Comparison of ENCODE assay signal across 10 mouse cellular contexts in genomic region chr16:77236509-77237271, GRCm38 (mm10).
DNase-seq lines count a peak whose midpoint lies in the region; ATAC-seq lines count a peak whose summit lies in the region.
"Had no signal": no experiment of that assay in that cellular context is flagged by ENCODE, and none has a peak within 500 bp of the region (broad histone marks: within the 10 kb centered on the region; RNA-seq: fewer than 3 reads in every experiment).

No protein-coding gene starts in this region.

- no peaks in the 10 kb centered on the region for H3K36me3 ChIP-seq in forebrain, embryonic 12.5 days (replicated peaks)
- no peaks in the 10 kb centered on the region for H3K36me3 ChIP-seq in hindbrain, embryonic 11.5 days (ENCODE audit: control insufficient read depth, insufficient read depth, low read length)
- H3K36me3 ChIP-seq: G1E; liver, embryonic 13.5 days had no signal

- peak overlapping the region; percentile 50 for H3K4me2 ChIP-seq in forebrain, embryonic 12.5 days
- peak overlapping the region; percentile 33 for H3K4me2 ChIP-seq in hindbrain, embryonic 11.5 days (replicated peaks; ENCODE audit: low read depth, low read length)
- H3K4me2 ChIP-seq: liver, embryonic 13.5 days had no signal

- peak overlapping the region; percentile 17 for H3K4me3 ChIP-seq in forebrain, embryonic 12.5 days (replicated peaks)
- H3K4me3 ChIP-seq in hindbrain, embryonic 11.5 days (ENCODE audit: low read depth, low read length): 0 out of 2 replicates have a peak overlapping the region, but pooled peaks have one; percentile 6
- H3K4me3 ChIP-seq: liver, embryonic 13.5 days had no signal

- H3K9ac ChIP-seq in forebrain, embryonic 12.5 days: peak overlapping the region; percentile 29; the same call in 1 of the 2 replicates
- peak overlapping the region; percentile 40; the same call in 1 of the 2 replicates for H3K9ac ChIP-seq in hindbrain, embryonic 11.5 days (ENCODE audit: low read depth, low read length)
- H3K9ac ChIP-seq: liver, embryonic 13.5 days had no signal

- H3K27me3 ChIP-seq in forebrain, embryonic 12.5 days: no peaks in the 10 kb centered on the region
- H3K27me3 ChIP-seq in hindbrain, embryonic 11.5 days (ENCODE audit: control insufficient read depth, insufficient read depth, low read length): no peaks in the 10 kb centered on the region
- H3K27me3 ChIP-seq: liver, embryonic 13.5 days had no signal

- peak overlapping the region; percentile 92 for H3K27ac ChIP-seq in forebrain, embryonic 12.5 days
- peak overlapping the region; percentile 82 for H3K27ac ChIP-seq in hindbrain, embryonic 11.5 days (ENCODE audit: low read depth, low read length)
- H3K27ac ChIP-seq: liver, embryonic 13.5 days had no signal

- 4% methylated on average over 13 of the region's 13 CpGs for WGBS in forebrain, embryonic 12.5 days
- 30% methylated on average over 13 of the region's 13 CpGs for WGBS in hindbrain, embryonic 11.5 days

- peak; percentile 92 for ATAC-seq in forebrain, embryonic 12.5 days (ENCODE audit: low FRiP score)
- peak; percentile 90 for ATAC-seq in hindbrain, embryonic 11.5 days (ENCODE audit: low FRiP score)
- ATAC-seq in megakaryocyte-erythroid progenitor cell, adult 5-6 weeks (replicated peaks; ENCODE audit: low FRiP score, low TSS enrichment, poor library complexity, severe bottlenecking): 0 out of 2 replicates have a peak, but pooled peaks have one; percentile 55

- DNase-seq in urinary bladder, postnatal 14 days (ENCODE audit: low spot score): peak; percentile 21
- DNase-seq in urinary bladder, adult 18-20 months (ENCODE audit: low spot score in 2 of 2): no peak
- DNase-seq in hindbrain, embryonic 11.5 days (ENCODE audit: low spot score): peak; percentile 77
- peak; percentile 84 to 94 for DNase-seq in layer of hippocampus, postnatal 14 days (ENCODE audit: low spot score in 2 of 2)
- DNase-seq in right cerebral cortex, postnatal 4 days: peak; percentile 92
- DNase-seq in spleen, adult 12 weeks (ENCODE audit: low spot score): no peak
- DNase-seq: liver, embryonic 13.5 days had no signal

- H3K4me1 ChIP-seq in forebrain, embryonic 12.5 days: peaks cover 38% of the 10 kb centered on the region
- no peaks in the 10 kb centered on the region for H3K4me1 ChIP-seq in hindbrain, embryonic 11.5 days (replicated peaks; ENCODE audit: control insufficient read depth, insufficient read depth, low read length)
- H3K4me1 ChIP-seq: liver, embryonic 13.5 days had no signal

- no peaks in the 10 kb centered on the region for H3K9me3 ChIP-seq in forebrain, embryonic 12.5 days
- no peaks in the 10 kb centered on the region for H3K9me3 ChIP-seq in hindbrain, embryonic 11.5 days (ENCODE audit: control insufficient read depth, low read length)
- H3K9me3 ChIP-seq: G1E; liver, embryonic 13.5 days had no signal

Comparison
In these comparisons a context has a peak if more than half of its experiments do, and no peak if none do; other contexts are left out.
1. DNase-seq: peak in urinary bladder, postnatal 14 days (single experiment), hindbrain, embryonic 11.5 days (single experiment), layer of hippocampus, postnatal 14 days (2 of 2) and right cerebral cortex, postnatal 4 days (single experiment); none in urinary bladder, adult 18-20 months (0 of 2) and spleen, adult 12 weeks (single experiment).
2. Peak in every context shown above with its lines, with median percentiles within 50 percentile points of each other: ATAC-seq.